Mouse (Mus musculus) heart, embryonic 14.5 days (tissue): ENCODE measurements around the gene Stard13. TPM values are rescaled to one million over a fixed set of nuclear protein-coding genes. Genes with fewer than 3 reads are reported as not detected.

Experiments
- ATAC-seq: fragments of 200-750 bp; cut with Nextera tagmentation; 2 replicates; pipeline ENCODE4 v1.8.0; 2017; ENCODE audit warnings: low read depth, moderate TSS enrichment; ENCODE audit not compliant: insufficient number of reproducible peaks, insufficient read depth, low FRiP score
- H3K27ac ChIP-seq, 2 experiments: fragments of 200-500 bp in 1 of 2; fragments of 300-500 bp in 1 of 2; sonication (generic) in 1 of 2; replicated peaks in 1 of 2; 2 replicates each; pipeline ENCODE4 v1.5.1; 2012 to 2014; ENCODE audit warnings: low read depth in 2 of 2, low read length in 2 of 2, control low read depth in 1 of 2, mild to moderate bottlenecking in 1 of 2, mixed read lengths in 1 of 2; ENCODE audit not compliant: control insufficient read depth in 1 of 2, insufficient read depth in 1 of 2
- H3K27me3 ChIP-seq: fragments of 300-500 bp; sonication (generic); 2 replicates; pipeline ENCODE4 v1.6.1; 2014; ENCODE audit warnings: mild to moderate bottlenecking, low read length, control low read depth; ENCODE audit not compliant: control insufficient read depth, insufficient read depth
- H3K36me3 ChIP-seq: fragments of 300-500 bp; sonication (generic); 2 replicates; pipeline ENCODE4 v1.6.1; 2014; ENCODE audit warnings: mild to moderate bottlenecking, control low read depth, low read length, mixed read lengths; ENCODE audit not compliant: control insufficient read depth, insufficient read depth
- H3K4me1 ChIP-seq, 2 experiments: fragments of 200-500 bp in 1 of 2; fragments of 300-500 bp in 1 of 2; sonication (generic) in 1 of 2; 2 replicates each; pipeline ENCODE4 v1.6.1; 2012 to 2014; ENCODE audit warnings: low read length in 2 of 2, control low read depth in 1 of 2, mixed read lengths in 1 of 2; ENCODE audit not compliant: control insufficient read depth in 2 of 2, insufficient read depth in 2 of 2
- H3K4me2 ChIP-seq: fragments of 300-500 bp; sonication (generic); 2 replicates; pipeline ENCODE4 v1.6.1; 2014; ENCODE audit warnings: mild to moderate bottlenecking, low read length
- H3K4me3 ChIP-seq, 2 experiments: fragments of 200-500 bp in 1 of 2; fragments of 300-500 bp in 1 of 2; sonication (generic) in 1 of 2; 2 replicates each; pipeline ENCODE4 v1.5.1; 2012 to 2014; ENCODE audit warnings: low read length in 2 of 2, mild to moderate bottlenecking in 2 of 2, control low read depth in 1 of 2, low read depth in 1 of 2, moderate library complexity in 1 of 2; ENCODE audit not compliant: control insufficient read depth in 1 of 2, insufficient read depth in 1 of 2
- H3K9ac ChIP-seq: fragments of 300-500 bp; sonication (generic); 2 replicates; pipeline ENCODE4 v1.6.1; 2014; ENCODE audit warnings: mild to moderate bottlenecking, low read length
- H3K9me3 ChIP-seq: fragments of 300-500 bp; sonication (generic); 2 replicates; pipeline ENCODE4 v1.6.1; 2016; ENCODE audit warnings: low read length, control low read depth; ENCODE audit not compliant: control insufficient read depth
- WGBS: fragments of 180-500 bp; shearing (Covaris S2); extraction: QIAGEN DNeasy Blood & Tissue Kit; methylation state at CpG from one replicate; pipeline ENCODE4 v1.1.7; 2014; 5-methylcytosine and 5-hydroxymethylcytosine counted together
- polyA plus RNA-seq: library from polyadenylated mRNA; unstranded; fragments of >200 nt; fragmentation: Nextera tagmentation; extraction: Ambion mirVana; gene quantifications from 2 replicates; pipeline ENCODE4 v1.2.1, GENCODE M21; 2014

The Stard13 gene
- polyA plus RNA-seq, 1 experiment from 2014 or later: 3.4 TPM

GRCm38 (mm10) chr5:151151549-151151948, 82.1 kb downstream of the Stard13 start:
- Histone ChIP-seq H3K4me2 (no peak overlapping the region), H3K27ac (no peak overlapping the region), H3K9me3 (no peaks in the 10 kb centered on the region), H3K4me3 (no peak overlapping the region), H3K36me3 (no peaks in the 10 kb centered on the region), H3K4me1 (peaks cover 6 to 7% of the 10 kb centered on the region in 2 experiments), H3K9ac (no peak overlapping the region), H3K27me3 (no peaks in the 10 kb centered on the region)
- ATAC-seq: no peak
- 86% methylated on average over 9 of the region's 9 CpGs for WGBS

GRCm38 (mm10) chr5:151149509-151149908, 84.1 kb downstream of the Stard13 start:
- H3K36me3 ChIP-seq: no peaks in the 10 kb centered on the region
- no peak overlapping the region for H3K4me2 ChIP-seq
- no peak overlapping the region for H3K4me3 ChIP-seq
- peaks cover 0 to under 1% of the 10 kb centered on the region in 2 experiments; a peak in 3 of 4 replicates for H3K4me1 ChIP-seq
- H3K9me3 ChIP-seq: no peaks in the 10 kb centered on the region
- no peak overlapping the region for H3K9ac ChIP-seq
- H3K27me3 ChIP-seq: no peaks in the 10 kb centered on the region
- no peak overlapping the region for H3K27ac ChIP-seq
- 63% methylated on average over 8 of the region's 8 CpGs for WGBS
- ATAC-seq: no peak

DNA sequence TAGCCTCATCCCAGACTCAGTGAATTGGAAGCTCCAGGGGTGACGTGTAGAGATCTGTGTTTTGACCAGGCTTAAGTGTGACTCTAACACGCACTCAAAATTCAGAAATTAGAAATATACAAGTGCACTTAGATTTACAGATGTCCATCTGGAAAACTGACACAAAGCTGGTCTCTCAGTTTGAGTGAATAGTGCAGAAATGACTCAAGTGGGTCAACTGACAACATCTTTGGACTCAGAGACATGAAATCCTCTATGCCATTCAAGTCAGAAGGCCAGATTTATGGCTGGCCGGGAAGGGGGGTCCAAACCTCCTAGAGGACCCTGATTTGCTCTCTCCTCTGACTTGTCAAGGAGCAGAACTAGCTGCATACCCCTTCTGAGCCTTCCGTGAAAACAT, 85.6 kb downstream of the Stard13 start:
- H3K4me1 ChIP-seq: peaks cover 4 to 6% of the 10 kb centered on the region in 2 experiments; a peak in 2 of 4 replicates
- no peak overlapping the region for H3K27ac ChIP-seq
- H3K9me3 ChIP-seq: no peaks in the 10 kb centered on the region
- H3K36me3 ChIP-seq: no peaks in the 10 kb centered on the region
- no peak overlapping the region for H3K4me2 ChIP-seq
- ATAC-seq: no peak
- 74% methylated on average over 4 of the region's 4 CpGs for WGBS
- no peak overlapping the region for H3K4me3 ChIP-seq
- H3K27me3 ChIP-seq: no peaks in the 10 kb centered on the region
- H3K9ac ChIP-seq: no peak overlapping the region

GRCm38 (mm10) chr5:151145807-151146206, 87.8 kb downstream of the Stard13 start:
- H3K4me3 ChIP-seq: no peak overlapping the region
- H3K27me3 ChIP-seq: no peaks in the 10 kb centered on the region
- H3K9ac ChIP-seq: no peak overlapping the region
- H3K9me3 ChIP-seq: no peaks in the 10 kb centered on the region
- peaks cover 14 to 18% of the 10 kb centered on the region in 2 experiments for H3K4me1 ChIP-seq
- no peak overlapping the region for H3K4me2 ChIP-seq
- WGBS: 83% methylated on average over 5 of the region's 5 CpGs
- no peak for ATAC-seq
- H3K36me3 ChIP-seq: no peaks in the 10 kb centered on the region
- H3K27ac ChIP-seq: no peak overlapping the region

DNA sequence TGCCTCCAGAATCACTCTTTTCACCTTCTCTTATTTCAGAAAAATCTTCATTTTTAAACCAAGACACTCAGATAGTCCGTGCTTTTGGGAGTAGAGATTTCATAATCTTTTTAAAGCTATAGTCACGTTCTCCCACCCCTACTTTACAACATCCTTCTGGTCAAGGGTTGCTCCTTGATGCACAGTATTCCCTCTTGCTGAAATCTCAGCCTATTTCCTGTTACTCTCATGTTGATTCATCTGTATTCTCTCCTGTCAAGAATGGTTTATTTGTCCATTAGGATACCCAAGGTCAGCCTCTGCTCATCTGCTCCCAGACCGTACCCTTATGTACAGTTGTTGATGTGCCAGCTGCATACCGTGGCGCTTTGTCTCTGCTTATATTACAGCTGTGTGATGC, 89.7 kb downstream of the Stard13 start:
- Histone ChIP-seq H3K4me3 (no peak overlapping the region), H3K9me3 (no peaks in the 10 kb centered on the region), H3K36me3 (no peaks in the 10 kb centered on the region), H3K27ac (no peak overlapping the region; a peak in 1 of 4 replicates), H3K27me3 (no peaks in the 10 kb centered on the region), H3K4me1 (peaks cover 14 to 18% of the 10 kb centered on the region in 2 experiments), H3K4me2 (no peak overlapping the region), H3K9ac (no peak overlapping the region)
- WGBS: 78% methylated on average over 5 of the region's 5 CpGs
- ATAC-seq: no peak

GRCm38 (mm10) chr5:151142671-151143601, 90.7 kb downstream of the Stard13 start:
- Histone ChIP-seq H3K27ac (peak overlapping the region; percentile 49 to 74), H3K27me3 (no peaks in the 10 kb centered on the region), H3K4me2 (no peak overlapping the region), H3K4me1 (peaks cover 14 to 18% of the 10 kb centered on the region in 2 experiments), H3K9me3 (no peaks in the 10 kb centered on the region), H3K36me3 (no peaks in the 10 kb centered on the region), H3K9ac (peak overlapping the region; percentile 54; the same call in 1 of the 2 replicates), H3K4me3 (no peak overlapping the region)
- 30% methylated on average over 11 of the region's 11 CpGs for WGBS
- ATAC-seq: no peak

DNA sequence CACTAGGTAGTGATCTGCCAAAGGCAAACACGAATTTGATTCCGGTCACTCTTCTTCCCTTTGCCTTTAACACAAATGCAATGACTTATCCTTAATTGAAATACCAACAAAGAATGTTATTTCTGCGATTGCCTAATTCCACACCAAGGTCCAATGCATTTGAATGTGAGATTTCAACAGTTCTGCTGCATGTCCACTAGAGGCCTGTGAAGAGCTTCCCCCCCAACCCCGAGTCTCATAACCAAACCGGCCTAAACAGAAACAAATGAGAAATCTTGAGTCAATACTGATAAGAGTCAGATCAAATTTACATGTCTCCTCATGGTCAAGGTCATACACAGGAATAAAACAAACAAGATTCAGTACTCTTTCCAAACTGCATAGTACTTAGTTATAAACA, 91.4 kb downstream of the Stard13 start:
- Histone ChIP-seq H3K27ac (peak overlapping the region in 1 of 2 experiments; percentile 49; a peak in 1 of 4 replicates), H3K4me3 (no peak overlapping the region), H3K27me3 (no peaks in the 10 kb centered on the region), H3K4me1 (peaks cover 14 to 18% of the 10 kb centered on the region in 2 experiments), H3K9me3 (no peaks in the 10 kb centered on the region), H3K4me2 (no peak overlapping the region), H3K9ac (no peak overlapping the region), H3K36me3 (no peaks in the 10 kb centered on the region)
- no peak for ATAC-seq
- 32% methylated on average over 5 of the region's 5 CpGs for WGBS
